Mouse (Mus musculus) thymus, adult 2 months (tissue): ENCODE results near the gene Cyp51.

Experiments used
- CTCF ChIP-seq: fragments of 200-500 bp; IDR thresholded peaks from 2 replicates; pipeline ENCODE4 v1.5.1; 2012; ENCODE audit warnings: mild to moderate bottlenecking, control low read depth, low read length, moderate library complexity, borderline replicate concordance; ENCODE audit not compliant: control insufficient read depth, poor library complexity, insufficient read depth; ENCODE audit errors: extremely low read depth
- POLR2A ChIP-seq: fragments of 200-500 bp; IDR thresholded peaks from 2 replicates; pipeline ENCODE4 v1.6.1; 2012; ENCODE audit warnings: mild to moderate bottlenecking, low read length, control low read depth, moderate library complexity; ENCODE audit not compliant: control insufficient read depth, poor library complexity, insufficient read depth; ENCODE audit errors: extremely low read depth

DNA sequence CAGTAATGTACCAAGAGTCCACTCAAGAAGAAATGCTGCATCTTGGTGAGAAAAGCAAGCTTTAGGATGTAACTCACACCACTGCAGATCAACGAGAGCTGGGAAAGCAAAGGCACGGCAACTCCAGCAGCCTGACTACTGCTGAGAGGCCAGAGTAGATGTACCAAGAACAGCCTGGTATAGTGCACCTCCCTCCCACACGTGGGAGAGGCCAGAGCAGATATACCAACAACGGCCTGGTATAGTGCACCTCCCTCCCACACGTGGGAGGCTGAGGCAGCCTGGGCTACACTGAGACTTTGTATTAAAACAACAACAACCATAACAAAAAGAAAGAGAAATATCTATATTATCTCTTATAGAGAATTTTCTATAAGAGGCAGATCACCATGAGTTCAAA lies 16.4 kb downstream of the Cyp51 start:
- TF ChIP-seq CTCF (no peak), POLR2A (no peak)
